In genomic region chr17:3102336-3103165, GRCm38 (mm10) we compare ENCODE assay signal across 8 mouse cellular contexts. TPM values are rescaled to one million over a fixed set of nuclear protein-coding genes. Genes with fewer than 3 reads are reported as not detected.
DNase-seq lines count a peak whose midpoint lies in the region; ATAC-seq lines count a peak whose summit lies in the region.

No protein-coding gene starts in this region.

- no peaks in the 10 kb centered on the region for H3K27me3 ChIP-seq in forebrain, embryonic 10.5 days (ENCODE audit: poor library complexity, severe bottlenecking)

- ATAC-seq in CD4-positive, CD25-positive, alpha-beta regulatory T cell, adult 4 months, result peak; percentile 98
- peak; percentile 93 for ATAC-seq in megakaryocyte, adult 5-6 weeks (ENCODE audit: poor library complexity, severe bottlenecking)

- peaks cover 9% of the 10 kb centered on the region for H3K4me1 ChIP-seq in forebrain, embryonic 10.5 days

- H3K4me3 ChIP-seq in forebrain, embryonic 10.5 days, result peak overlapping the region; percentile 46

- intact Hi-C loops in heart, postnatal 14 days (cut with DNase I), result loop anchor here (5.0 to 10.0 kb wide), 2 partner anchors 120 to 342 kb away; no protein-coding TSS in a partner anchor

- H3K27ac ChIP-seq in forebrain, embryonic 10.5 days, result no peak overlapping the region; the same call in 1 of the 2 replicates

- H3K9me3 ChIP-seq in forebrain, embryonic 10.5 days, result no peaks in the 10 kb centered on the region

- DNase-seq in adrenal gland, adult 8-10 months, result peak; percentile 70
- DNase-seq in forebrain, embryonic 10.5 days (ENCODE audit: extremely low spot score, low spot score), result peak; percentile 65
- DNase-seq in heart, postnatal 14 days, result peak; percentile 62 to 72
- peak; percentile 92 to 93 for DNase-seq in kidney, postnatal 36 days
- peak; percentile 62 for DNase-seq in skeletal muscle tissue, adult 2 months (ENCODE audit: low read depth, low spot score)
- no peak for DNase-seq in cerebellum, adult 9-10 months

- H3K36me3 ChIP-seq in forebrain, embryonic 10.5 days (replicated peaks), result peaks cover 31% of the 10 kb centered on the region

- WGBS in forebrain, embryonic 10.5 days, result 4% methylated on average over 14 of the region's 14 CpGs

RNA-seq across cellular contexts. Expression of gene Scaf8, which starts 12.2 kb away (rescaled TPM):
- polyA plus RNA-seq in CD4-positive, CD25-positive, alpha-beta regulatory T cell, adult 4 months (2017; shearing (Covaris generic)), result 10 to 100 TPM; 23.4 to 25.5 TPM
- 10 to 100 TPM; 40.4 to 63.9 (median 50.9) TPM for total RNA-seq in adrenal gland, adult 8-10 months (2022)
- polyA plus RNA-seq in forebrain, embryonic 10.5 days (2016; fragmentation: Nextera tagmentation; extraction: Ambion mirVana), result 19.6 and 21.1 TPM in 2 replicates
- total RNA-seq in heart, postnatal 14 days (2021), result 10 to 100 TPM; 36.5 to 36.6 TPM
- 34.1 and 43.8 TPM in 2 replicates for total RNA-seq in megakaryocyte, adult 5-6 weeks (2015)
- total RNA-seq in megakaryocyte, adult 5-6 weeks (2017), result 29.1 and 35.5 TPM in 2 replicates
